Mouse (Mus musculus) limb, embryonic 12.5 days (tissue): Measurements from ENCODE around the gene Zfp758. TPM values are rescaled to one million over a fixed set of nuclear protein-coding genes. Genes with fewer than 3 reads are reported as not detected.
A peak's percentile ranks its signal among the peaks of the same experiment; 100 is the strongest.

Experiments
- ATAC-seq: fragments of 200-750 bp; cut with Nextera tagmentation; 2 replicates; pipeline ENCODE4 v1.8.0; 2017; ENCODE audit warnings: low read depth, moderate TSS enrichment; ENCODE audit not compliant: insufficient number of reproducible peaks, insufficient read depth, low FRiP score, low TSS enrichment
- H3K27ac ChIP-seq: fragments of 300-500 bp; sonication (generic); 2 replicates; pipeline ENCODE4 v1.5.1; 2016; ENCODE audit warnings: mild to moderate bottlenecking, moderate library complexity
- H3K27me3 ChIP-seq: fragments of 300-500 bp; sonication (generic); 2 replicates; pipeline ENCODE4 v1.6.1; 2016; ENCODE audit warnings: mild to moderate bottlenecking, moderate library complexity
- H3K36me3 ChIP-seq: fragments of 300-500 bp; sonication (generic); 2 replicates; pipeline ENCODE4 v1.6.1; 2016; ENCODE audit warnings: mild to moderate bottlenecking, moderate library complexity
- H3K4me1 ChIP-seq: fragments of 300-500 bp; sonication (generic); replicated peaks from 2 replicates; pipeline ENCODE4 v1.6.1; 2016
- H3K4me2 ChIP-seq: fragments of 300-500 bp; sonication (generic); 2 replicates; pipeline ENCODE4 v1.6.1; 2016; ENCODE audit warnings: mild to moderate bottlenecking, moderate library complexity
- H3K4me3 ChIP-seq: fragments of 300-500 bp; sonication (generic); replicated peaks from 2 replicates; pipeline ENCODE4 v1.5.1; 2016; ENCODE audit warnings: mild to moderate bottlenecking
- H3K9ac ChIP-seq: fragments of 300-500 bp; sonication (generic); replicated peaks from 2 replicates; pipeline ENCODE4 v1.6.1; 2016; ENCODE audit warnings: mild to moderate bottlenecking, moderate library complexity
- H3K9me3 ChIP-seq: fragments of 300-500 bp; sonication (generic); 2 replicates; pipeline ENCODE4 v1.6.1; 2016; ENCODE audit warnings: mild to moderate bottlenecking, moderate library complexity
- WGBS: fragments of 180-500 bp; shearing (Covaris S2); methylation state at CpG from one replicate; pipeline ENCODE4 v1.1.7; 2016; 5-methylcytosine and 5-hydroxymethylcytosine counted together
- polyA plus RNA-seq: library from polyadenylated mRNA; unstranded; fragments of >200 nt; fragmentation: Nextera tagmentation; extraction: Ambion mirVana; gene quantifications from 2 replicates; pipeline ENCODE4 v1.2.1, GENCODE M21; 2016

Zfp758 gene
- polyA plus RNA-seq, 1 experiment from 2014 or later, result 9.1 TPM

DNA sequence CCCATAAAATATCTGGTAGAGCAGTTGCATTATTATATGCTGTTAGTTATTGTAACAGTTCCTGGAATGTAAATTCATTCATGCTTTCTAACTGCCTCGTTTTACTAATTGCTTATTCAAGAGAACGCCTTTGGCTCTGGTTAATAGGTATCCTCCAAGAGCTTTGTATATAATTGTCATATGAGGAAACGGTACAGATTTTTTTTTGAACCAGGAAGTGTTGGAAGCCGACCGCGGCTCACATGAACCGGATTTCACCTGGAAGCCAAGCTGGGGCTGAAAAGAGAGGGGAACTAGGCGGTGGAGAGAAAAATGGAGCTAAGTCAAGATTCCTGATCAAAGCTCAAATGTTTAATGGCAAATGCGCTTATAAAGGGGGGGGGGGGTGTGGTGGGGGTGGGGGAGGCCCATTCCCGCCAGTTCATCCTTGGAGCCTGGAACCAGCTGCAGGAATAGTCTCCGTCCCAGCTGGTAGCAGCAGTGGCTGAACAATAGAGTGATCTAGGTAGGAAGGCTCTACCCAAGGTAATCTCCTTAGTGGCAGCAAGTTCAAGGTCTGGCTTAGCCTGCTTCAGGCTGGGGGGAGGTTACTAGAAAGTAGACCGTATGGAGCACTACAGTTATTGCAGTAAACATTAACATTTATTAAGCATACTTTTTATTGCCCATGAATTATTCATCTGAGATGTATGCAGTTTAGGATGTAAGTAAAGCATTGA lies 63.5 kb downstream of the Zfp758 start:
- peak overlapping the region; percentile 60 for H3K4me3 ChIP-seq
- peak overlapping the region; percentile 63 for H3K4me2 ChIP-seq
- WGBS, result 3% methylated on average over 12 of the region's 12 CpGs
- no peaks in the 10 kb centered on the region for H3K27me3 ChIP-seq
- no peak for ATAC-seq
- H3K9ac ChIP-seq, result peak overlapping the region; percentile 65
- H3K27ac ChIP-seq, result peak overlapping the region; percentile 92; the same call in 1 of the 2 replicates
- H3K9me3 ChIP-seq, result no peaks in the 10 kb centered on the region
- H3K4me1 ChIP-seq, result 0 out of 2 replicates have a peak, but pooled peaks cover 4% of the 10 kb centered on the region
- H3K36me3 ChIP-seq, result no peaks in the 10 kb centered on the region

Other genes starting within 250 kb of the Zfp758 start
- gene Zfp947, start 195.3 kb upstream of the Zfp758 start, polyA plus RNA-seq, result 2.0 and 2.7 TPM in 2 replicates
- 2.3 and 2.5 TPM in 2 replicates for gene Zfp994, start 135.8 kb upstream of the Zfp758 start, polyA plus RNA-seq
- 10.7 and 11.9 TPM in 2 replicates for gene CT030661.1, start 46.6 kb upstream of the Zfp758 start, polyA plus RNA-seq
- gene Zfp944, start 53 bp upstream of the Zfp758 start, polyA plus RNA-seq, result 16.4 and 17.3 TPM in 2 replicates
- gene Zfp946, start 62.8 kb downstream of the Zfp758 start, polyA plus RNA-seq, result 23.0 and 23.1 TPM in 2 replicates
- not detected in 2 replicates for gene Vmn2r111, start 212.0 kb downstream of the Zfp758 start, polyA plus RNA-seq
- gene Vmn2r112, start 239.5 kb downstream of the Zfp758 start, polyA plus RNA-seq, result not detected in 2 replicates